Mouse (Mus musculus): ENCODE results near the gene Erc2. TPM values are rescaled to one million over a fixed set of nuclear protein-coding genes. Genes with fewer than 3 reads are reported as not detected.

Erc2 gene
- total RNA-seq, 4 experiments from 2014 or later: 179 to 201 (median 190) TPM

- no peak for DNase-seq (ENCODE audit: low spot score in 2 of 2)
Measured at GRCm38 (mm10) chr14:28504101-28505050, 882.1 kb downstream of the Erc2 start, which contains the start of gene Wnt5a. TSS of gene Wnt5a (plus strand) at chr14:28504750.

GRCm38 (mm10) chr14:28505051-28505585, 882.9 kb downstream of the Erc2 start:
- peak in 1 of 2 experiments; percentile 25 for DNase-seq (ENCODE audit: low spot score in 2 of 2)

GRCm38 (mm10) chr14:28505586-28506375, 883.6 kb downstream of the Erc2 start:
- peak in 1 of 2 experiments; percentile 17 for DNase-seq (ENCODE audit: low spot score in 2 of 2)

GRCm38 (mm10) chr14:28506376-28506831, 884.2 kb downstream of the Erc2 start:
- DNase-seq (ENCODE audit: low spot score in 2 of 2): peak in 1 of 2 experiments; percentile 17

GRCm38 (mm10) chr14:28507011-28507410, 884.8 kb downstream of the Erc2 start:
- DNase-seq (ENCODE audit: low spot score in 2 of 2): no peak

- peak in 1 of 2 experiments; percentile 55 for DNase-seq (ENCODE audit: low spot score in 2 of 2)
Measured at GRCm38 (mm10) chr14:28507471-28507870, 885.2 kb downstream of the Erc2 start.

GRCm38 (mm10) chr14:28508288-28509258, 886.3 kb downstream of the Erc2 start:
- DNase-seq (ENCODE audit: low spot score in 2 of 2): no peak

- DNase-seq (ENCODE audit: low spot score in 2 of 2): peak in 1 of 2 experiments; percentile 17
Measured at GRCm38 (mm10) chr14:28509441-28510340, 887.5 kb downstream of the Erc2 start.

- peak in 1 of 2 experiments; percentile 33 for DNase-seq (ENCODE audit: low spot score in 2 of 2)
Measured at GRCm38 (mm10) chr14:28510341-28511028, 888.3 kb downstream of the Erc2 start.

- no peak for DNase-seq (ENCODE audit: low spot score in 2 of 2)
Measured at GRCm38 (mm10) chr14:28511029-28511651, 888.9 kb downstream of the Erc2 start.

- DNase-seq (ENCODE audit: low spot score in 2 of 2): no peak
Measured at GRCm38 (mm10) chr14:28512805-28513590, 890.8 kb downstream of the Erc2 start.

- no peak for DNase-seq (ENCODE audit: low spot score in 2 of 2)
Measured at GRCm38 (mm10) chr14:28514171-28514570, 891.9 kb downstream of the Erc2 start.

GRCm38 (mm10) chr14:28515331-28515730, 893.1 kb downstream of the Erc2 start:
- DNase-seq (ENCODE audit: low spot score in 2 of 2): no peak

GRCm38 (mm10) chr14:28517631-28518560, 895.7 kb downstream of the Erc2 start:
- DNase-seq (ENCODE audit: low spot score in 2 of 2): no peak

GRCm38 (mm10) chr14:28521106-28521505, 898.9 kb downstream of the Erc2 start:
- no peak for DNase-seq (ENCODE audit: low spot score in 2 of 2)

- DNase-seq (ENCODE audit: low spot score in 2 of 2): no peak
Measured at GRCm38 (mm10) chr14:28522611-28523010, 900.4 kb downstream of the Erc2 start.
